16 mouse cellular contexts compared by ENCODE assay signal in the genomic region with DNA sequence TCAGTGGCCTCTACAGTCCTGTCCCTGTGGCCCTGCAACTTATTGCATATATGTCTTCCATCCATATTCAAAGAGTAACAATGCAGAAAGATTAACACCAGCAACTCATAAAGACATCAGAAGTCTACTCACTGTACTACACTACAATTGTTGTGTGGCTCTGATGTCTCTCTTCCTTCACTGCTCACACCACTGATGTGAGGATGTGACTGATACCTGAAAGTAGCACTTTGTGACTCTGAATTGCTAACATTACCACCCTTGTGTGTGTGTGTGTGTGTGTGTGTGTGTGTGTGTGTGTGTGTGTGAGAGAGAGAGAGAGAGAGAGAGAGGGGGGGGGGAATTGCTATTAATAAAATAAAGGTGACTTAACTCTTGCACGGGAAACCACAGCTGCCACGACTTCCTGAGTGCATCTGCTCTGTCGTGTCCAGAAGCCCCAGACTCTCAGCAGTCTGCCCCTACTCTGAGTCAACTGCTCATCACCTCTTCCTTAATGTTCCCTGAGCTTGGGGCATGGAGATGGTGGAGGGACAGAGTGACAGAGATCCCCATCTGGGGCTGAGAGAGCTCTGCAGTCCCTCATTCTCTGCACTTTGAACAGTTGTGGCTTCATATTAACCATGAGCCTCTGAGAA. TPM values are rescaled to one million over a fixed set of nuclear protein-coding genes. Genes with fewer than 3 reads are reported as not detected.
A peak's percentile ranks its signal among the peaks of the same experiment; 100 is the strongest.
DNase-seq lines count a peak whose midpoint lies in the region; ATAC-seq lines count a peak whose summit lies in the region.
"Had no signal": no experiment of that assay in that cellular context is flagged by ENCODE, and none has a peak within 500 bp of the region (broad histone marks: within the 10 kb centered on the region; RNA-seq: fewer than 3 reads in every experiment).

No protein-coding gene starts in this region.

- ATAC-seq in hematopoietic stem cell, adult 5-6 weeks (replicated peaks in 1 of 2; ENCODE audit: insufficient read depth in 1 of 2, low FRiP score in 2 of 2, low TSS enrichment in 1 of 2, low read depth in 1 of 2, poor library complexity in 2 of 2, severe bottlenecking in 2 of 2), result peak; percentile 65 to 68
- no peak for ATAC-seq in erythroid progenitor cell, adult 5-6 weeks (replicated peaks; ENCODE audit: low FRiP score, poor library complexity, severe bottlenecking)
- ATAC-seq: forebrain, embryonic 16.5 days; intestine, embryonic 15.5 days; liver, embryonic 12.5 days had no signal

- peak; percentile 81 for DNase-seq in 416B (ENCODE audit: low read depth)
- peak; percentile 75 for DNase-seq in CD4-positive, CD25-positive, alpha-beta regulatory T cell, adult 2 months (ENCODE audit: low read depth, low spot score)
- peak; percentile 51 for DNase-seq in thymus, postnatal 0 days (ENCODE audit: low spot score)
- no peak for DNase-seq in adrenal gland, postnatal 36 days
- DNase-seq in cerebellum, adult 11 months, result no peak
- DNase-seq: cerebellum, postnatal 10 days; gastrocnemius, adult 2 months; heart, adult 2 months; lung, embryonic 14.5 days; midbrain, embryonic 14.5 days; right cerebral cortex, adult 18-20 months had no signal

RNA-seq across cellular contexts. Expression of gene Hectd2, which starts 31.8 kb away (rescaled TPM):
- 5.4 and 6.4 TPM in 2 replicates for total RNA-seq in hematopoietic stem cell, adult 5-6 weeks (2017)
- polyA plus RNA-seq in thymus, postnatal 0 days (2015; fragmentation: Nextera tagmentation; extraction: Ambion mirVana), result 3.1 and 3.3 TPM in 2 replicates
- 1 to 10 TPM; 1.3 to 4.7 TPM for total RNA-seq in adrenal gland, postnatal 36 days (2021)
- total RNA-seq in erythroid progenitor cell, adult 5-6 weeks (2015; ENCODE audit: low replicate concordance), result 0.84 TPM in 1 of 2 replicates, not detected in the other
- total RNA-seq in erythroid progenitor cell, adult 5-6 weeks (2017; ENCODE audit: low replicate concordance), result 1.1 and 4.2 TPM in 2 replicates

Comparison
In these comparisons a context has a peak if more than half of its experiments do, and no peak if none do; other contexts are left out.
1. DNase-seq: peak in 416B (single experiment), CD4-positive, CD25-positive, alpha-beta regulatory T cell, adult 2 months (single experiment) and thymus, postnatal 0 days (single experiment); none in adrenal gland, postnatal 36 days (0 of 2) and cerebellum, adult 11 months (single experiment).